ENCODE assay signal across 11 mouse cellular contexts in the genomic region with DNA sequence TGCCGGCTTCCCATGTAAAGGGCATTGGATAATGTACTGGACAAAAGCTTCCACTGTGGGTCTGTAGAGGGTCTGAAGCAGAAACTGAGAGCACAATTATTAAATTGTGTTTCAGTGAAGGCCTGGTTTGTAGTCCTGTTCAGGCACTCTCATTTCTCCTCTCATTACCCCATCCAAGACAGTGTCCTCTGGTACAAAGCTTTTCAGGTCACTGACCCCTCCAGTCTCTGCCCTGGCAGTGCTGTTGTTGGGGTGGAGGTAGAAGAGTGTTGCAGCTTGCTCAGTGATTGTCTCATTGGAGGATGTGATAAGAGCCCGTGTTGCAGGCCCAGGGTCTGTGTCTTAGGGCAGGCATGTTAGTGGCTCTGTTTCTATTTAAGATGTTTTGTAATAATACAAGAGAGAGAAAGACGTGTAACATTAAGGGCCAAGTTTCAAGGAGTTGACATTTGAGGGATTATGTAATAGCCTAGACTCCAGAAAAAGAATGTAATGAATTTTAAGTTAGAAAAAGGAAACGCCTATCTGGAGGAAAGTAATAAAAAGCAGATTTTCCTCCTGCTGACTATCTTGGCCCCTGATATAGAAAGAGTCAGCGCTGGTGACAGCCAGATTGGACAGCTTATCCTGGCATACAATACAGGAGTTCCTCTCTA. TPM values are rescaled to one million over a fixed set of nuclear protein-coding genes. Genes with fewer than 3 reads are reported as not detected.
DNase-seq lines count a peak whose midpoint lies in the region; ATAC-seq and TF ChIP-seq lines count a peak whose summit lies in the region.
"Had no signal": no experiment of that assay in that cellular context is flagged by ENCODE, and none has a peak within 500 bp of the region (broad histone marks: within the 10 kb centered on the region; RNA-seq: fewer than 3 reads in every experiment).

No protein-coding gene starts in this region.

- no peak for ATAC-seq in heart, postnatal 0 days (ENCODE audit: insufficient read depth, low read depth)
- ATAC-seq in midbrain, postnatal 0 days (ENCODE audit: low FRiP score) = no peak
- no peak for ATAC-seq in liver, postnatal 0 days

- no peak overlapping the region for H3K4me3 ChIP-seq in layer of hippocampus, adult 2 months
- H3K4me3 ChIP-seq in embryonic fibroblast, embryonic 13.5 days (ENCODE audit: insufficient read depth, low read length) = no peak overlapping the region; the same call in 1 of the 2 replicates
- no peak overlapping the region for H3K4me3 ChIP-seq in heart, postnatal 0 days (ENCODE audit: low read depth, low read length)
- H3K4me3 ChIP-seq in midbrain, postnatal 0 days (ENCODE audit: low read depth, low read length) = no peak overlapping the region
- no peak overlapping the region for H3K4me3 ChIP-seq in liver, postnatal 0 days (ENCODE audit: low read depth, low read length)

- peaks cover 8% of the 10 kb centered on the region for H3K4me1 ChIP-seq in embryonic fibroblast, embryonic 13.5 days (ENCODE audit: control insufficient read depth, insufficient read depth, low read length)
- H3K4me1 ChIP-seq in heart, postnatal 0 days (ENCODE audit: control insufficient read depth, insufficient read depth) = no peaks in the 10 kb centered on the region; the same call in 1 of the 2 replicates
- 0 out of 2 replicates have a peak, but pooled peaks cover 6% of the 10 kb centered on the region for H3K4me1 ChIP-seq in midbrain, postnatal 0 days (ENCODE audit: insufficient read depth, low read length)
- H3K4me1 ChIP-seq in liver, postnatal 0 days (ENCODE audit: insufficient read depth) = peaks cover 10% of the 10 kb centered on the region

- TF ChIP-seq CTCF in layer of hippocampus, adult 2 months (conservative IDR thresholded peaks at IDR 0.05) = no peak
- no peak for TF ChIP-seq CTCF in embryonic fibroblast, embryonic 13.5 days (IDR thresholded peaks at IDR 0.05; ENCODE audit: borderline replicate concordance, insufficient read depth, low read length)
- no peak for TF ChIP-seq CTCF in heart, postnatal 0 days (IDR thresholded peaks at IDR 0.05; ENCODE audit: low read depth)
- TF ChIP-seq CTCF in midbrain, postnatal 0 days (IDR thresholded peaks at IDR 0.05) = no peak
- no peak for TF ChIP-seq CTCF in liver, postnatal 0 days (IDR thresholded peaks at IDR 0.05; ENCODE audit: low read depth)

- no peak for TF ChIP-seq EP300 in heart, postnatal 0 days (IDR thresholded peaks at IDR 0.05; ENCODE audit: low read depth)
- no peak for TF ChIP-seq EP300 in liver, postnatal 0 days (IDR thresholded peaks at IDR 0.05; ENCODE audit: low read depth)

- no peaks in the 10 kb centered on the region for H3K9me3 ChIP-seq in heart, postnatal 0 days (replicated peaks; ENCODE audit: control insufficient read depth, low read length)
- no peaks in the 10 kb centered on the region for H3K9me3 ChIP-seq in midbrain, postnatal 0 days (ENCODE audit: low read length)
- no peaks in the 10 kb centered on the region for H3K9me3 ChIP-seq in liver, postnatal 0 days (ENCODE audit: low read length)

- DNase-seq in layer of hippocampus, adult 2 months (ENCODE audit: low spot score in 2 of 2) = no peak
- DNase-seq in layer of hippocampus, postnatal 10 days (ENCODE audit: low spot score in 2 of 2) = no peak
- DNase-seq in heart, postnatal 0 days (ENCODE audit: low spot score) = no peak
- DNase-seq in midbrain, postnatal 0 days (ENCODE audit: low spot score) = no peak
- DNase-seq in urinary bladder, postnatal 25 days (ENCODE audit: low spot score) = no peak
- DNase-seq in liver, postnatal 0 days = no peak
- DNase-seq: layer of hippocampus, postnatal 36 days; right cerebral cortex, adult 18-20 months had no signal

- no peak overlapping the region for H3K4me2 ChIP-seq in heart, postnatal 0 days (ENCODE audit: low read depth, low read length)
- H3K4me2 ChIP-seq in midbrain, postnatal 0 days (ENCODE audit: low read depth, low read length, poor library complexity, severe bottlenecking) = peak overlapping the region; percentile 12; the same call in 1 of the 2 replicates
- H3K4me2 ChIP-seq in liver, postnatal 0 days (ENCODE audit: low read depth, low read length) = no peak overlapping the region

- no peak for TF ChIP-seq POLR2A in embryonic fibroblast, embryonic 13.5 days (IDR thresholded peaks at IDR 0.05; ENCODE audit: low read depth, low read length)

- H3K27ac ChIP-seq in layer of hippocampus, adult 2 months = peak overlapping the region; percentile 70
- peak overlapping the region; percentile 76 for H3K27ac ChIP-seq in embryonic fibroblast, embryonic 13.5 days (ENCODE audit: insufficient read depth, low read length)
- H3K27ac ChIP-seq in heart, postnatal 0 days (ENCODE audit: low read depth) = peak overlapping the region; percentile 22; the same call in 1 of the 2 replicates
- H3K27ac ChIP-seq in midbrain, postnatal 0 days (ENCODE audit: low read depth, low read length) = no peak overlapping the region
- no peak overlapping the region for H3K27ac ChIP-seq in liver, postnatal 0 days (ENCODE audit: low read depth)

- H3K9ac ChIP-seq in heart, postnatal 0 days (replicated peaks; ENCODE audit: low read depth, low read length) = no peak overlapping the region
- H3K9ac ChIP-seq in midbrain, postnatal 0 days (replicated peaks; ENCODE audit: low read length, poor library complexity, severe bottlenecking) = 0 out of 2 replicates have a peak overlapping the region, but pooled peaks have one; percentile 19
- no peak overlapping the region for H3K9ac ChIP-seq in liver, postnatal 0 days (replicated peaks)

- no peaks in the 10 kb centered on the region for H3K36me3 ChIP-seq in heart, postnatal 0 days (replicated peaks; ENCODE audit: control insufficient read depth, insufficient read depth, low read length)
- H3K36me3 ChIP-seq in midbrain, postnatal 0 days (ENCODE audit: insufficient read depth, low read length) = no peaks in the 10 kb centered on the region
- no peaks in the 10 kb centered on the region for H3K36me3 ChIP-seq in liver, postnatal 0 days (replicated peaks; ENCODE audit: insufficient read depth, low read length)

- no peaks in the 10 kb centered on the region for H3K27me3 ChIP-seq in heart, postnatal 0 days (ENCODE audit: control insufficient read depth, insufficient read depth, low read length)
- no peaks in the 10 kb centered on the region for H3K27me3 ChIP-seq in midbrain, postnatal 0 days (ENCODE audit: insufficient read depth, low read length)
- H3K27me3 ChIP-seq in liver, postnatal 0 days (ENCODE audit: insufficient read depth, low read length) = no peaks in the 10 kb centered on the region

- 28% methylated on average over 5 of the region's 5 CpGs for WGBS in heart, postnatal 0 days
- 27% methylated on average over 5 of the region's 5 CpGs for WGBS in midbrain, postnatal 0 days
- 48% methylated on average over 5 of the region's 5 CpGs for WGBS in liver, postnatal 0 days (ENCODE audit: insufficient replicate concordance)

RNA-seq across cellular contexts. Expression of a gene that starts 2.9 kb away (rescaled TPM):
- total RNA-seq in layer of hippocampus, adult 2 months (2021) = 1 to 10 TPM; 7.7 TPM
- 1 to 10 TPM; 5.0 to 7.2 TPM for total RNA-seq in layer of hippocampus, postnatal 10 days (2021)
- polyA plus RNA-seq in embryonic fibroblast, embryonic 13.5 days (2011; ENCODE audit: insufficient read length, low read depth, missing spikeins) = 18.5 and 25.1 TPM in 2 replicates
- 5.6 TPM in 2 replicates for total RNA-seq in heart, postnatal 0 days (2014; rRNA removed; ENCODE audit: low replicate concordance)
- 4.0 and 4.1 TPM in 2 replicates for polyA plus RNA-seq in heart, postnatal 0 days (2015; fragmentation: Nextera tagmentation; extraction: Ambion mirVana)
- total RNA-seq in midbrain, postnatal 0 days (2014; rRNA removed) = 6.0 and 7.0 TPM in 2 replicates
- polyA plus RNA-seq in midbrain, postnatal 0 days (2015; fragmentation: Nextera tagmentation; extraction: Ambion mirVana) = 3.8 and 3.9 TPM in 2 replicates
- 1.8 and 2.3 TPM in 2 replicates for polyA plus RNA-seq in liver, postnatal 0 days (2015; fragmentation: Nextera tagmentation; extraction: Ambion mirVana)

RNA-seq across cellular contexts. Expression of a gene that starts 26.9 kb away (rescaled TPM):
- total RNA-seq in layer of hippocampus, adult 2 months (2021) = not detected
- not detected for total RNA-seq in layer of hippocampus, postnatal 10 days (2021)
- polyA plus RNA-seq in embryonic fibroblast, embryonic 13.5 days (2011; ENCODE audit: insufficient read length, low read depth, missing spikeins) = not detected in 2 replicates
- total RNA-seq in heart, postnatal 0 days (2014; rRNA removed; ENCODE audit: low replicate concordance) = not detected in 2 replicates
- polyA plus RNA-seq in heart, postnatal 0 days (2015; fragmentation: Nextera tagmentation; extraction: Ambion mirVana) = not detected in 2 replicates
- not detected in 2 replicates for total RNA-seq in midbrain, postnatal 0 days (2014; rRNA removed)
- polyA plus RNA-seq in midbrain, postnatal 0 days (2015; fragmentation: Nextera tagmentation; extraction: Ambion mirVana) = not detected in 2 replicates
- polyA plus RNA-seq in liver, postnatal 0 days (2015; fragmentation: Nextera tagmentation; extraction: Ambion mirVana) = not detected in 2 replicates
- total RNA-seq: hematopoietic stem cell, adult 5-6 weeks; layer of hippocampus, postnatal 36 days had no signal
- polyA plus RNA-seq: brain, embryonic 14.5 days had no signal

RNA-seq across cellular contexts. Expression of a gene that starts 38.2 kb away (rescaled TPM):
- not detected for total RNA-seq in layer of hippocampus, adult 2 months (2021)
- not detected for total RNA-seq in layer of hippocampus, postnatal 10 days (2021)
- polyA plus RNA-seq in embryonic fibroblast, embryonic 13.5 days (2011; ENCODE audit: insufficient read length, low read depth, missing spikeins) = not detected in 2 replicates
- total RNA-seq in heart, postnatal 0 days (2014; rRNA removed; ENCODE audit: low replicate concordance) = not detected in 2 replicates
- not detected in 2 replicates for polyA plus RNA-seq in heart, postnatal 0 days (2015; fragmentation: Nextera tagmentation; extraction: Ambion mirVana)
- not detected in 2 replicates for total RNA-seq in midbrain, postnatal 0 days (2014; rRNA removed)
- not detected in 2 replicates for polyA plus RNA-seq in midbrain, postnatal 0 days (2015; fragmentation: Nextera tagmentation; extraction: Ambion mirVana)
- not detected in 2 replicates for polyA plus RNA-seq in liver, postnatal 0 days (2015; fragmentation: Nextera tagmentation; extraction: Ambion mirVana)
- total RNA-seq: hematopoietic stem cell, adult 5-6 weeks; layer of hippocampus, postnatal 36 days had no signal
- polyA plus RNA-seq: brain, embryonic 14.5 days had no signal

RNA-seq across cellular contexts. Expression of a gene that starts 54.6 kb away (rescaled TPM):
- total RNA-seq in layer of hippocampus, adult 2 months (2021) = not detected
- total RNA-seq in layer of hippocampus, postnatal 10 days (2021) = not detected
- polyA plus RNA-seq in embryonic fibroblast, embryonic 13.5 days (2011; ENCODE audit: insufficient read length, low read depth, missing spikeins) = not detected in 2 replicates
- total RNA-seq in heart, postnatal 0 days (2014; rRNA removed; ENCODE audit: low replicate concordance) = not detected in 2 replicates
- not detected in 2 replicates for polyA plus RNA-seq in heart, postnatal 0 days (2015; fragmentation: Nextera tagmentation; extraction: Ambion mirVana)
- not detected in 2 replicates for total RNA-seq in midbrain, postnatal 0 days (2014; rRNA removed)
- not detected in 2 replicates for polyA plus RNA-seq in midbrain, postnatal 0 days (2015; fragmentation: Nextera tagmentation; extraction: Ambion mirVana)
- not detected in 2 replicates for polyA plus RNA-seq in liver, postnatal 0 days (2015; fragmentation: Nextera tagmentation; extraction: Ambion mirVana)
- total RNA-seq: hematopoietic stem cell, adult 5-6 weeks; layer of hippocampus, postnatal 36 days had no signal
- polyA plus RNA-seq: brain, embryonic 14.5 days had no signal

Comparison
In these comparisons a context has a peak if more than half of its experiments do, and no peak if none do; other contexts are left out.
1. H3K27ac ChIP-seq: peak in layer of hippocampus, adult 2 months (single experiment), embryonic fibroblast, embryonic 13.5 days (single experiment) and heart, postnatal 0 days (single experiment); none in midbrain, postnatal 0 days (single experiment) and liver, postnatal 0 days (single experiment).